Mouse (Mus musculus) liver, embryonic 16.5 days (tissue): Measurements from ENCODE around the gene Pex11g. TPM values are rescaled to one million over a fixed set of nuclear protein-coding genes. Genes with fewer than 3 reads are reported as not detected.

Experiments
- ATAC-seq: fragments of 200-750 bp; cut with Nextera tagmentation; 2 replicates; pipeline ENCODE4 v1.8.0; 2017; ENCODE audit warnings: low read depth, mild to moderate bottlenecking, moderate number of reproducible peaks, moderate library complexity
- H3K27ac ChIP-seq: fragments of 300-500 bp; sonication (generic); 2 replicates; pipeline ENCODE4 v1.5.1; 2014; ENCODE audit warnings: mild to moderate bottlenecking, low read length
- H3K27me3 ChIP-seq: fragments of 300-500 bp; sonication (generic); 2 replicates; pipeline ENCODE4 v1.6.1; 2014; ENCODE audit warnings: low read depth, low read length, mixed read lengths; ENCODE audit not compliant: control insufficient read depth, insufficient read depth
- H3K36me3 ChIP-seq: fragments of 300-500 bp; sonication (generic); 2 replicates; pipeline ENCODE4 v1.6.1; 2014; ENCODE audit warnings: mild to moderate bottlenecking; ENCODE audit not compliant: control insufficient read depth, insufficient read depth
- H3K4me1 ChIP-seq: fragments of 300-500 bp; sonication (generic); 2 replicates; pipeline ENCODE4 v1.6.1; 2014; ENCODE audit warnings: low read depth, low read length, mixed read lengths; ENCODE audit not compliant: control insufficient read depth
- H3K4me2 ChIP-seq: fragments of 300-500 bp; sonication (generic); 2 replicates; pipeline ENCODE4 v1.6.1; 2014; ENCODE audit warnings: low read depth, low read length, mixed read lengths
- H3K4me3 ChIP-seq: fragments of 300-500 bp; sonication (generic); 2 replicates; pipeline ENCODE4 v1.5.1; 2014; ENCODE audit warnings: low read depth, mild to moderate bottlenecking, low read length
- H3K9ac ChIP-seq: fragments of 300-500 bp; sonication (generic); 2 replicates; pipeline ENCODE4 v1.6.1; 2014; ENCODE audit warnings: low read depth, low read length
- H3K9me3 ChIP-seq: fragments of 300-500 bp; sonication (generic); replicated peaks from 2 replicates; pipeline ENCODE4 v1.6.1; 2016; ENCODE audit warnings: low read length; ENCODE audit not compliant: control insufficient read depth
- WGBS: fragments of 180-500 bp; shearing (Covaris S2); extraction: QIAGEN DNeasy Blood & Tissue Kit; methylation state at CpG from one replicate; pipeline ENCODE4 v1.1.7; 2014; ENCODE audit not compliant: insufficient replicate concordance; 5-methylcytosine and 5-hydroxymethylcytosine counted together
- polyA plus RNA-seq: library from polyadenylated mRNA; unstranded; fragments of >200 nt; fragmentation: Nextera tagmentation; extraction: Ambion mirVana; gene quantifications from 2 replicates; pipeline ENCODE4 v1.2.1, GENCODE M21; 2015

Gene Pex11g
- polyA plus RNA-seq = 8.1 and 8.5 TPM in 2 replicates

- 7% methylated on average over 32 of the region's 32 CpGs for WGBS
- H3K4me1 ChIP-seq = peaks cover 9% of the 10 kb centered on the region
- H3K4me3 ChIP-seq = peak within 1 kb of the TSS; percentile 67
- no peaks in the 10 kb centered on the region for H3K27me3 ChIP-seq
- H3K9me3 ChIP-seq = no peaks in the 10 kb centered on the region
- peak within 1 kb of the TSS; percentile 62 for H3K9ac ChIP-seq
- ATAC-seq = peak; percentile 94
- peak within 1 kb of the TSS; percentile 81 for H3K4me2 ChIP-seq
- no peaks in the 10 kb centered on the region for H3K36me3 ChIP-seq
- peak within 1 kb of the TSS; percentile 59 for H3K27ac ChIP-seq
These were observed at the start of gene Pex11g for GRCm38 (mm10) chr8:3467006-3467885. Gene Pex11g, minus strand, starts transcription at chr8:3467680.

GRCm38 (mm10) chr8:3517117-3517495 lies 49.6 kb upstream of the Pex11g start:
- Histone ChIP-seq H3K4me2 (peak overlapping the region; percentile 95), H3K36me3 (no peaks in the 10 kb centered on the region), H3K9me3 (no peaks in the 10 kb centered on the region), H3K27ac (peak overlapping the region; percentile 78), H3K4me3 (peak overlapping the region; percentile 91), H3K27me3 (no peaks in the 10 kb centered on the region), H3K4me1 (peaks cover 43% of the 10 kb centered on the region), H3K9ac (peak overlapping the region; percentile 77)
- ATAC-seq = no peak
- 6% methylated on average over 16 of the region's 16 CpGs for WGBS

- Histone ChIP-seq H3K4me1 (peaks cover 38% of the 10 kb centered on the region), H3K27me3 (no peaks in the 10 kb centered on the region), H3K4me3 (peak overlapping the region; percentile 91), H3K36me3 (no peaks in the 10 kb centered on the region; the same call in 1 of the 2 replicates), H3K9ac (peak overlapping the region; percentile 77), H3K4me2 (peak overlapping the region; percentile 95), H3K9me3 (no peaks in the 10 kb centered on the region), H3K27ac (peak overlapping the region; percentile 78)
- WGBS = 1% methylated on average over 36 of the region's 36 CpGs
- ATAC-seq = peak; percentile 86
These were observed 49.1 kb upstream of the Pex11g start for GRCm38 (mm10) chr8:3516450-3517116.

DNA sequence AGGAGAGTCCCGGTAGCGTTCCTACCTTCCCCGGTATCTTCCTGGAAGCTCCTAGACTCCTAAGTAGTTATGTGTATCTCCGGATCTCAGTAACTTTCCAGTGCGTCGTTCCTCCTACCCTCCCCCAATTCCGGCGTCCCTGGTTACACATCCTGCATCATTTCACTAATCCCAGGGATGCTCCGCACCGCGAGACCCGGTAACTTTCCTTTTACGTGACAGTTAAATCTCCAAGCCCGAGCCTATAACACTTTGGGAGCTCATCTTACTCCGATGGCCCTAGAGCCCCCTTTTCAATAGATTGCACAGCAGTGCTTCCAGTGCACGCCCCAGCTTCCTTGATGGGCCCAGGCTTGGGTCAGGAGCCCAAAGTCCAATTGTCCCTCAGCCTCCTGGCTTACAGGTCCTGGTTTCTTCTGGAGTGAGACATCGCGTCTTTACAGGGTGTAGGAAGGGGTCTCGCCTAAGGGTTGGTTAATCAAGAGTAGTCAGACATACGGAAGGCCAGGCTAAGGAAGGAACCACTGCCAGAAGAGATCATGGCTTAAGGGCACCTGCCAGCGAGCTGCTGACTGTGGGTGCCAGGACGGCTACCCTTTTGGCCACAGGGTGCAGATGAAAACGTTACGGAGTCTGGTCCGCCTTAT lies 48.4 kb upstream of the Pex11g start:
- peak overlapping the region; percentile 95 for H3K4me2 ChIP-seq
- H3K4me1 ChIP-seq = peaks cover 31% of the 10 kb centered on the region
- H3K9me3 ChIP-seq = no peaks in the 10 kb centered on the region
- peak; percentile 16 for ATAC-seq
- H3K4me3 ChIP-seq = peak overlapping the region; percentile 91
- H3K27me3 ChIP-seq = no peaks in the 10 kb centered on the region
- peak overlapping the region; percentile 77 for H3K9ac ChIP-seq
- WGBS = under 1% methylated on average over 25 of the region's 25 CpGs
- peak overlapping the region; percentile 78 for H3K27ac ChIP-seq
- H3K36me3 ChIP-seq = no peaks in the 10 kb centered on the region; the same call in 1 of the 2 replicates

- under 1% methylated on average over 24 of the region's 25 CpGs for WGBS
- ATAC-seq = peak; percentile 66
- H3K36me3 ChIP-seq = no peaks in the 10 kb centered on the region; the same call in 1 of the 2 replicates
These were observed 47.8 kb upstream of the Pex11g start, which contains the start of gene Pnpla6 for GRCm38 (mm10) chr8:3515260-3515671. Gene Pnpla6, plus strand, starts transcription at chr8:3515384.

DNA sequence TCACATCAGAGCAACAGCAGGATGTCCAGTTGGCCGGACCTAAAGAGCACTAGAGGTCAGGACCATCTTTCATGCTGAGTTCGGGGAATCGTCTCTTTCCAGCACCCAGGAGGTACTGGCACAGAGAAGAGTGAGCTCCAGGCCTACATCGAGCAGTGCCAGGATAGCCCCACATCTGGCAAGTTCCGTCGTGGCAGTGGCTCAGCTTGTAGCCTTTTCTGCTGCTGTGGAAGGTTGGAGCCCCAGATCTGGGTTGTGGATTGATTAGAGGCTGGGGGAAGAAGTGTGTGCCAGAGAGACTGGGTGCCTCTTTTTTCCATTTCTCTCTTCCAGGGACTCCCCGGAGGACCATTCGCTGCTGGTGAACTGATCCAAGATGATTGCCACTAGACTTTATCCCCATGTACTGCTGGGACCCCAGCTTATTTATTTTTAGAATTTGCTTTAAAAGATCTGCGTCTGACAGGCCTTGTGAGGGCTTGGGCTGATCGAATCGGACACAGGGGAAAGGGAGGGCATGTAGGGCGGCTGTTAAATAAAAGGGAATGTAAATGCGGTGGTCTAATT lies 47.3 kb upstream of the Pex11g start:
- Histone ChIP-seq H3K4me2 (peak overlapping the region; percentile 95), H3K4me3 (peak overlapping the region; percentile 91), H3K9ac (peak overlapping the region; percentile 30; the same call in 1 of the 2 replicates), H3K9me3 (no peaks in the 10 kb centered on the region), H3K36me3 (no peaks in the 10 kb centered on the region; the same call in 1 of the 2 replicates), H3K4me1 (peaks cover 22% of the 10 kb centered on the region), H3K27me3 (no peaks in the 10 kb centered on the region), H3K27ac (no peak overlapping the region)
- ATAC-seq = no peak
- WGBS = 31% methylated on average over 13 of the region's 13 CpGs

More at GRCm38 (mm10) chr8:3515260-3515671, 47.8 kb upstream of the Pex11g start, which contains the start of gene Pnpla6:
- H3K4me1 ChIP-seq = peaks cover 26% of the 10 kb centered on the region
- no peaks in the 10 kb centered on the region for H3K27me3 ChIP-seq
- peak within 1 kb of the TSS; percentile 78 for H3K27ac ChIP-seq
- H3K9ac ChIP-seq = peak within 1 kb of the TSS; percentile 77
- peak within 1 kb of the TSS; percentile 91 for H3K4me3 ChIP-seq
- peak within 1 kb of the TSS; percentile 95 for H3K4me2 ChIP-seq
- no peaks in the 10 kb centered on the region for H3K9me3 ChIP-seq

- H3K27me3 ChIP-seq = no peaks in the 10 kb centered on the region
- peak; percentile 57 for ATAC-seq
- H3K27ac ChIP-seq = no peak overlapping the region
- H3K4me3 ChIP-seq = no peak overlapping the region
- WGBS = 60% methylated on average over 6 of the region's 6 CpGs
- H3K9me3 ChIP-seq = no peaks in the 10 kb centered on the region
- H3K36me3 ChIP-seq = peaks cover 4% of the 10 kb centered on the region
- H3K4me2 ChIP-seq = no peak overlapping the region
- H3K9ac ChIP-seq = no peak overlapping the region
- no peaks in the 10 kb centered on the region for H3K4me1 ChIP-seq
These were observed 40.7 kb upstream of the Pex11g start for GRCm38 (mm10) chr8:3507979-3508754.

- WGBS = 47% methylated on average over 4 of the region's 4 CpGs
- Histone ChIP-seq H3K4me1 (peaks cover 20% of the 10 kb centered on the region), H3K36me3 (no peaks in the 10 kb centered on the region; the same call in 1 of the 2 replicates), H3K4me3 (no peak overlapping the region), H3K9ac (no peak overlapping the region), H3K4me2 (no peak overlapping the region), H3K9me3 (no peaks in the 10 kb centered on the region), H3K27me3 (no peaks in the 10 kb centered on the region), H3K27ac (peak overlapping the region; percentile 11; the same call in 1 of the 2 replicates)
- ATAC-seq = no peak
These were observed 34.7 kb upstream of the Pex11g start for GRCm38 (mm10) chr8:3502217-3502616.
